Mouse (Mus musculus) G1E (cell line): Measurements from ENCODE around the gene Gm10718.
"Not testable (repeated sequence)": the region's sequence is repeated elsewhere in the genome, so short reads cannot be mapped to it uniquely, and the experiment has no call there.

Experiments used
- CTCF ChIP-seq: IDR thresholded peaks from 2 replicates; pipeline ENCODE4 v1.5.1; 2012; ENCODE audit warnings: low read depth, low read length, inconsistent platforms, mixed read lengths
- GATA1 ChIP-seq: IDR thresholded peaks from 2 replicates; pipeline ENCODE4 v1.6.1; 2012; ENCODE audit warnings: borderline replicate concordance, low read length, inconsistent platforms, mixed read lengths
- TAL1 ChIP-seq: conservative IDR thresholded peaks from 2 replicates; pipeline ENCODE4 v1.6.1; 2012; ENCODE audit warnings: low read depth, low read length, inconsistent platforms, mixed read lengths

GRCm38 (mm10) chr9:3002794-3003396 is 20.5 kb upstream of the Gm10718 start, which contains the start of gene Gm11168:
- TF ChIP-seq CTCF, GATA1, TAL1: not testable (repeated sequence)
